Mouse (Mus musculus): ENCODE data around the gene Cacna1d. TPM values are rescaled to one million over a fixed set of nuclear protein-coding genes. Genes with fewer than 3 reads are reported as not detected.

Gene Cacna1d
- polyA plus RNA-seq (2012; fragmentation: generic; extraction: Trizol): not detected
- long read RNA-seq, experiment 1: 0 reads
- long read RNA-seq, experiment 2: 0 reads

DNA sequence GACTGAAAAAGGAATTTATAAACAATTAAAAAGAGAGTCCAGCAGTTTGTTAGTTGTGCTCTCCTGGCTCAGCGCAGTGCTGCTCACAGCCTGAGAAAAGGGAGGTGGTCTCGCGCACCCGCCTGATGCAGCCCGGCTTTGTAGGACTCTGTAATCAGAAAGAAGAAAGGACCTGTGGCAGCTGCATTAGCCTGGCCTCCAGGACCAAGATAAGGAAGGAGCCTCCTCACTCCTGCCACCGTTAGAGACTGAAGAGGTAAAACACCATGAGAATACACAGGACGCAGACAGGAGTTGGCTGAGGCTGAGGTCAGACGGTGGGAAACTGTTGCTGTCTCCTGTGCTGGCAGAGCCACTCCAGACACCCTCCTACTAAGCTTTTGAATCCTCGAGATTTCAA lies at the start of gene Cacna1d:
Gene Cacna1d (minus strand): TSS at position 114 of the 400 bp plus-strand sequence.
- TF ChIP-seq MAX (IDR thresholded peaks at IDR 0.05) (no peak), CEBPB (IDR thresholded peaks at IDR 0.05; ENCODE audit: low read depth) (no peak), CTCF (IDR thresholded peaks at IDR 0.05; ENCODE audit: control insufficient read depth, insufficient read depth, insufficient read length) (no peak), USF1 (IDR thresholded peaks at IDR 0.05; ENCODE audit: low read depth) (no peak), MYOG (IDR thresholded peaks at IDR 0.05; ENCODE audit: control insufficient read depth, extremely low read depth, insufficient read length) (no peak), FOSL1 (IDR thresholded peaks at IDR 0.05; ENCODE audit: insufficient read depth, low read length, poor library complexity, severe bottlenecking) (no peak), MYOD1 (IDR thresholded peaks at IDR 0.05; ENCODE audit: control insufficient read depth, insufficient read length, low read depth) (no peak)
- H3K36me3 ChIP-seq (ENCODE audit: control insufficient read depth, insufficient read depth): peaks cover 49% of the 10 kb centered on the region
- H3K79me2 ChIP-seq (ENCODE audit: control insufficient read depth, insufficient read depth): peaks cover 19% of the 10 kb centered on the region
- H3K27me3 ChIP-seq (ENCODE audit: control insufficient read depth, insufficient read depth, insufficient read length): no peaks in the 10 kb centered on the region
- H3K79me3 ChIP-seq (ENCODE audit: low read depth): no peaks in the 10 kb centered on the region
- no peak within 1 kb of the TSS for H3K4me3 ChIP-seq (ENCODE audit: insufficient read depth, poor library complexity, severe bottlenecking)
- no peak within 1 kb of the TSS for H3ac ChIP-seq (ENCODE audit: control insufficient read depth, insufficient read length, low read depth)

DNA sequence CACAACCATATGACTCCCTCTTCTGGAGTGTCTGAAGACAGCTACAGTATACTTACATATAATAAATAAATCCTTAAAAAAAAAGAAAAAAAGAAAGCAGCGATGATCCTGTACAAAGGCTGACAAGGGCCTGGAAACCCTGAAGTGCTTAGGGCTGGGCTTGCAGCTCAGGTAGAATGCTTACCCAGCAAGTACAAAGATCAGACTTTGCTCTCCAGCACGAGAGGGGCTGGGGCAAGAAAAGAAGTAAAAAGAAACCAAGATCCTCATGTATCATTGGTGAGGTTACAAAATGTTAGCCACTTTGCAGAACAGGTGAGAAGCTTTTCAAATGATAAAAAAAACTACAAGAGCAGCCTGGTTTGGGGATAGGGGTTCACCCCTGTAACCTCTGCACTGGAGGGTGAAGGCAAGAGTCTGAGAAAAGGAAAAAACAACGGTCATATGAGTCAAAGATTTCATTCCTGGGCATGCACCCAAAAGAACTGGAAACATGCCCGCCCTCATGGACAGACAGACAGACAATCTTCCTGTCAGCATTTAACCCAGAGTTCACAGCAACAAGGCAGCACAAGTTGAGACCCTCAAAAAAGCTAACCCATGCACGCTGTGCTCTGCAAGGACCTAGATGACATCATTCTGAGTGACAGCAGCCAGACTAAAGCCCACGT lies 42.7 kb upstream of the Cacna1d start:
- H3K36me3 ChIP-seq (ENCODE audit: control insufficient read depth, insufficient read depth): no peaks in the 10 kb centered on the region
- H3K79me3 ChIP-seq (ENCODE audit: low read depth): no peaks in the 10 kb centered on the region
- no peaks in the 10 kb centered on the region for H3K27me3 ChIP-seq (ENCODE audit: control insufficient read depth, insufficient read depth, insufficient read length)
- no peak overlapping the region for H3K4me3 ChIP-seq (ENCODE audit: insufficient read depth, poor library complexity, severe bottlenecking)
- no peaks in the 10 kb centered on the region for H3K79me2 ChIP-seq (ENCODE audit: control insufficient read depth, insufficient read depth)
- H3ac ChIP-seq (ENCODE audit: control insufficient read depth, insufficient read length, low read depth): no peak overlapping the region
- TF ChIP-seq CTCF (IDR thresholded peaks at IDR 0.05; ENCODE audit: control insufficient read depth, insufficient read depth, insufficient read length) (no peak), MYOG (IDR thresholded peaks at IDR 0.05; ENCODE audit: control insufficient read depth, extremely low read depth, insufficient read length) (no peak)

DNA sequence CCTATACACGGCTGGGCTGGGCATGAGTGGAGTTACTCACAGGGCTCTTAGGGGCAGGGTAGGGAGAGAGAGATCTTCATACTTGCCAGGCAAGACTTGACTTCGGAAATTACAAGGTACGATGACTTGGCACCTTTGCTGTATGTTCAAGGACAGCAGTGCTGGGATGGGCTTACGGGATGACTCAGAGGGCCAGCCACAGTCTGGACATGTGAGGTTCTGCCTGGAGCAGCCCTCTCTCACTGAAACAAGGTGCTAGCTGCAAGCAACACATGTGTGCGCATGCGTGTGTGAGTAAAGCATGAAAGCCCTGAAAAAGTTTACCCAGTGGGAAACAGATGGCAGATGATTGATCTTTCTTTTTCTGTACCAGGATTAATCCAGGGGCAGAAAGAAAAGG lies 40.6 kb upstream of the Cacna1d start:
- Histone ChIP-seq H3K27me3 (ENCODE audit: control insufficient read depth, insufficient read depth, insufficient read length) (no peaks in the 10 kb centered on the region), H3ac (ENCODE audit: control insufficient read depth, insufficient read length, low read depth) (no peak overlapping the region), H3K79me2 (ENCODE audit: control insufficient read depth, insufficient read depth) (no peaks in the 10 kb centered on the region), H3K36me3 (ENCODE audit: control insufficient read depth, insufficient read depth) (peaks cover 10% of the 10 kb centered on the region), H3K4me3 (ENCODE audit: insufficient read depth, poor library complexity, severe bottlenecking) (no peak overlapping the region), H3K79me3 (ENCODE audit: low read depth) (no peaks in the 10 kb centered on the region)
- TF ChIP-seq CEBPB (IDR thresholded peaks at IDR 0.05; ENCODE audit: low read depth) (no peak), MAX (IDR thresholded peaks at IDR 0.05) (no peak), MYOD1 (IDR thresholded peaks at IDR 0.05; ENCODE audit: control insufficient read depth, insufficient read length, low read depth) (no peak), MYOG (IDR thresholded peaks at IDR 0.05; ENCODE audit: control insufficient read depth, extremely low read depth, insufficient read length) (no peak), FOSL1 (IDR thresholded peaks at IDR 0.05; ENCODE audit: insufficient read depth, low read length, poor library complexity, severe bottlenecking) (no peak), CTCF (IDR thresholded peaks at IDR 0.05; ENCODE audit: control insufficient read depth, insufficient read depth, insufficient read length) (no peak)

DNA sequence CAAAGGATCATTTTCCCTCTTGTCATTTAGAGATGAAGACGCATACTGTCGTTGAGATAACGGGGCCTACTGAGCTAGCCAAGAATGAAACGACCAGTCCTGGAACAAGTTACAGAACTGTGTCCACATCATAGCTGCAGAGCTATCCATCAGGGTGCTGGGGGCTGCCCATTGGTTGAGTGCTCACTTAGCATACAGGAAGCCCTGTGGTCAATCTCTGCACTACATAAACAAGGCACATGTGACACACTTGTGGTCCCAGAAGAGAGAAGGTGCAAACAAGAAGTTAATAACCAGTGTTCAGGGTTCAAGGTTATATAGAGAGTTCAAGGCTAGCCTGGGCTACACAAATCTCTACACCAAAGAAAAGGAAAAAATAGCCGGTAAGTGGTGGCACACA lies 40.2 kb upstream of the Cacna1d start:
- Histone ChIP-seq H3K79me3 (ENCODE audit: low read depth) (no peaks in the 10 kb centered on the region), H3K79me2 (ENCODE audit: control insufficient read depth, insufficient read depth) (no peaks in the 10 kb centered on the region), H3K36me3 (ENCODE audit: control insufficient read depth, insufficient read depth) (peaks cover 10% of the 10 kb centered on the region), H3K27me3 (ENCODE audit: control insufficient read depth, insufficient read depth, insufficient read length) (no peaks in the 10 kb centered on the region), H3K4me3 (ENCODE audit: insufficient read depth, poor library complexity, severe bottlenecking) (no peak overlapping the region), H3ac (ENCODE audit: control insufficient read depth, insufficient read length, low read depth) (no peak overlapping the region)
- TF ChIP-seq MYOG (IDR thresholded peaks at IDR 0.05; ENCODE audit: control insufficient read depth, extremely low read depth, insufficient read length) (no peak), USF1 (IDR thresholded peaks at IDR 0.05; ENCODE audit: low read depth) (no peak), MYOD1 (IDR thresholded peaks at IDR 0.05; ENCODE audit: control insufficient read depth, insufficient read length, low read depth) (no peak), CEBPB (IDR thresholded peaks at IDR 0.05; ENCODE audit: low read depth) (no peak), MAX (IDR thresholded peaks at IDR 0.05) (no peak), FOSL1 (IDR thresholded peaks at IDR 0.05; ENCODE audit: insufficient read depth, low read length, poor library complexity, severe bottlenecking) (no peak), CTCF (IDR thresholded peaks at IDR 0.05; ENCODE audit: control insufficient read depth, insufficient read depth, insufficient read length) (no peak)

DNA sequence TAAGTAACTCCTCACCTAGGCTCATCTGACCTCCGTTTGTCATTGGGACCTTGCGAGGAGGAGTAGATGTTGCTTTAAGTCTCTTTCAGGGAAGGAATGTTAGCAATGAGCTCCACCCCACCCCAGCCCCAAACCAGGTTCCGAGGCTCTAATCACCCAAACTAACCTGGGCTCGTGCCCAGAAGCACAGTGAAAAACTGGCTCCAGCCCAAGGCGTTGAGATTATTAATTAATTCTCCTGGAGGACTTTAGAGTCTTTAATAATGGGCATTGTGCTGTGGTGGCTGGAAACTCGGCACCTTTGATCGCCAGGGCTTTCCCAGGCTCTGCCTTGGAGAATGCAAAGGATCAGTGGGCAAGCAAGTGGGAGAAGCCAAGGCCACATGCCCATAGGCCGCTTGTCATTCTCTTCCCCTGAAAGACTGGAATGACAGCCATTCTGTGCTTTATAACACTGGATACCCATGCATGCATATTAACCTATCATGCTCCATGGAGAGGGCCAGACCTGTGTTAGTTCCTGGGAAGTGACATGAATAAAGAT lies 39.5 kb upstream of the Cacna1d start:
- Histone ChIP-seq H3K4me3 (ENCODE audit: insufficient read depth, poor library complexity, severe bottlenecking) (no peak overlapping the region), H3K27me3 (ENCODE audit: control insufficient read depth, insufficient read depth, insufficient read length) (no peaks in the 10 kb centered on the region), H3K79me3 (ENCODE audit: low read depth) (no peaks in the 10 kb centered on the region), H3K79me2 (ENCODE audit: control insufficient read depth, insufficient read depth) (no peaks in the 10 kb centered on the region), H3K36me3 (ENCODE audit: control insufficient read depth, insufficient read depth) (peaks cover 10% of the 10 kb centered on the region), H3ac (ENCODE audit: control insufficient read depth, insufficient read length, low read depth) (no peak overlapping the region)
- TF ChIP-seq CEBPB (IDR thresholded peaks at IDR 0.05; ENCODE audit: low read depth): no peak
- TF ChIP-seq MYOD1 (IDR thresholded peaks at IDR 0.05; ENCODE audit: control insufficient read depth, insufficient read length, low read depth): no peak

- Histone ChIP-seq H3ac (ENCODE audit: control insufficient read depth, insufficient read length, low read depth) (no peak overlapping the region), H3K79me2 (ENCODE audit: control insufficient read depth, insufficient read depth) (no peaks in the 10 kb centered on the region), H3K4me3 (ENCODE audit: insufficient read depth, poor library complexity, severe bottlenecking) (no peak overlapping the region), H3K79me3 (ENCODE audit: low read depth) (no peaks in the 10 kb centered on the region), H3K27me3 (ENCODE audit: control insufficient read depth, insufficient read depth, insufficient read length) (no peaks in the 10 kb centered on the region), H3K36me3 (ENCODE audit: control insufficient read depth, insufficient read depth) (peaks cover 22% of the 10 kb centered on the region)
- TF ChIP-seq FOSL1 (IDR thresholded peaks at IDR 0.05; ENCODE audit: insufficient read depth, low read length, poor library complexity, severe bottlenecking) (no peak), CTCF (IDR thresholded peaks at IDR 0.05; ENCODE audit: control insufficient read depth, insufficient read depth, insufficient read length) (no peak), USF1 (IDR thresholded peaks at IDR 0.05; ENCODE audit: low read depth) (no peak), MYOD1 (IDR thresholded peaks at IDR 0.05; ENCODE audit: control insufficient read depth, insufficient read length, low read depth) (no peak), CEBPB (IDR thresholded peaks at IDR 0.05; ENCODE audit: low read depth) (no peak), MAX (IDR thresholded peaks at IDR 0.05) (no peak), MYOG (IDR thresholded peaks at IDR 0.05; ENCODE audit: control insufficient read depth, extremely low read depth, insufficient read length) (no peak)
Measured at GRCm38 (mm10) chr14:30529454-30529853, 38.2 kb upstream of the Cacna1d start.
